Mouse (Mus musculus): ENCODE data around the gene Fli1.

DNA sequence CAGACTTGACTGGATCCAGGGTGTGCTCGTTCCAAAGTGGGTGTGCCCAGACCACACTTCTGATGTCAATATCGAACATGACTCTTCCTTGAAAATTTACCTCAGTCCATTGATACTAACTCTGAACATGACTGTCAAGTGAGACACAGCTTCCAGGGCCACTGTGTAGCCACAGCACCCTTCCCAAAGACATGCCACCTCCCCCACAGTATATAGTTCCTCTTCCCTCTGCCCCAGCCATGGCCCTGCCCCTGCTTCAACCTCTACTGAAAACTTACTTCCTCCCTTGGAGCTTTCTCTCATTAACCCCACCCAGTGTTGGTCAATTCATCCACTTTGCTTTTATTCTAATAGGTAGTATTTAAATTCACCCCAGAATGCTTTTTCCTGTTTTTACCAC is 34.0 kb downstream of the Fli1 start:
- TF ChIP-seq CTCF (IDR thresholded peaks at IDR 0.05; ENCODE audit: low read depth, low read length): no peak
- TF ChIP-seq TAL1 (conservative IDR thresholded peaks at IDR 0.05; ENCODE audit: low read depth, low read length): no peak
- TF ChIP-seq GATA1 (IDR thresholded peaks at IDR 0.05; ENCODE audit: borderline replicate concordance, low read length): no peak
- no peak for TF ChIP-seq GATA2 (IDR thresholded peaks at IDR 0.05; ENCODE audit: borderline replicate concordance, low read depth, low read length)
- no peak for TF ChIP-seq POLR2AphosphoS5 (IDR thresholded peaks at IDR 0.05; ENCODE audit: insufficient replicate concordance, low read depth, low read length)
